Mouse (Mus musculus) MEL (cell line): Measurements from ENCODE around the gene Fhl3. TPM values are rescaled to one million over a fixed set of nuclear protein-coding genes. Genes with fewer than 3 reads are reported as not detected.

Experiments
- DNase-seq: peaks from one replicate; pipeline ENCODE4 v3.0.0; 2011; ENCODE audit warnings: low read depth, low spot score
- H3K27ac ChIP-seq: 2 replicates; pipeline ENCODE4 v1.5.1; 2012; ENCODE audit warnings: low read depth, mild to moderate bottlenecking, control low read depth, low read length, moderate library complexity; ENCODE audit not compliant: control insufficient read depth
- H3K27me3 ChIP-seq, 2 experiments: fragments of 150-350 bp in 1 of 2; sonication (generic) in 1 of 2; 2 replicates each; pipeline ENCODE4 v1.6.1; 2012; ENCODE audit warnings: low read length in 2 of 2, mild to moderate bottlenecking in 2 of 2, improper control_type of control experiment in 1 of 2, moderate library complexity in 1 of 2; ENCODE audit not compliant: insufficient read depth in 2 of 2, control insufficient read depth in 1 of 2
- H3K36me3 ChIP-seq, 2 experiments: 2 replicates each; pipeline ENCODE4 v1.6.1; 2012 to 2014; ENCODE audit warnings: low read length in 2 of 2, improper control_type of control experiment in 1 of 2, inconsistent platforms in 1 of 2, mild to moderate bottlenecking in 1 of 2; ENCODE audit not compliant: insufficient read depth in 2 of 2, control insufficient read depth in 1 of 2
- H3K4me1 ChIP-seq, 2 experiments: fragments of 150-350 bp in 1 of 2; sonication (generic) in 1 of 2; 2 replicates each; pipeline ENCODE4 v1.6.1; 2012; ENCODE audit warnings: low read length in 2 of 2, improper control_type of control experiment in 1 of 2, mild to moderate bottlenecking in 1 of 2; ENCODE audit not compliant: insufficient read depth in 2 of 2, control insufficient read depth in 1 of 2
- H3K4me3 ChIP-seq, 2 experiments: fragments of 150-350 bp in 1 of 2; sonication (generic) in 1 of 2; 2 replicates each; pipeline ENCODE4 v1.5.1; 2012; ENCODE audit warnings: low read depth in 2 of 2, low read length in 2 of 2, mild to moderate bottlenecking in 2 of 2, moderate library complexity in 2 of 2, control low read depth in 1 of 2, improper control_type of control experiment in 1 of 2; ENCODE audit not compliant: control insufficient read depth in 1 of 2, insufficient read depth in 1 of 2
- H3K79me2 ChIP-seq: 2 replicates; pipeline ENCODE4 v1.6.1; 2012; ENCODE audit warnings: mild to moderate bottlenecking, low read length, moderate library complexity; ENCODE audit not compliant: control insufficient read depth, poor library complexity, insufficient read depth
- H3K9ac ChIP-seq: 2 replicates; pipeline ENCODE4 v1.6.1; 2012; ENCODE audit warnings: low read depth, mild to moderate bottlenecking, control low read depth, low read length, moderate library complexity; ENCODE audit not compliant: control insufficient read depth, poor library complexity, severe bottlenecking
- H3K9me3 ChIP-seq: fragments of 150-350 bp; sonication (generic); replicated peaks from 2 replicates; pipeline ENCODE4 v1.6.1; 2012; ENCODE audit warnings: mild to moderate bottlenecking, low read length, improper control_type of control experiment, moderate library complexity; ENCODE audit not compliant: insufficient read depth
- BHLHE40 ChIP-seq: IDR thresholded peaks from 2 replicates; pipeline ENCODE4 v1.6.1; 2012; ENCODE audit warnings: low read depth, mild to moderate bottlenecking, inconsistent platforms, low read length, improper control_type of control experiment, borderline replicate concordance
- CHD1 ChIP-seq: IDR thresholded peaks from 2 replicates; pipeline ENCODE4 v1.6.1; 2012; ENCODE audit warnings: low read depth, mild to moderate bottlenecking, inconsistent platforms, low read length, improper control_type of control experiment
- CHD2 ChIP-seq: IDR thresholded peaks from 2 replicates; pipeline ENCODE4 v1.6.1; 2011; ENCODE audit warnings: low read length, improper control_type of control experiment
- CTCF ChIP-seq, 3 experiments: IDR thresholded peaks in 2 of 3; conservative IDR thresholded peaks in 1 of 3; 2 replicates each; pipeline ENCODE4 v1.5.1; 2011 to 2012; ENCODE audit warnings: low read length in 3 of 3, low read depth in 2 of 3, mild to moderate bottlenecking in 2 of 3, improper control_type of control experiment in 1 of 3, inconsistent platforms in 1 of 3, mixed read lengths in 1 of 3, moderate library complexity in 1 of 3; ENCODE audit not compliant: control insufficient read depth in 1 of 3, insufficient read depth in 1 of 3, poor library complexity in 1 of 3, severe bottlenecking in 1 of 3
- ELF1 ChIP-seq: IDR thresholded peaks from 2 replicates; pipeline ENCODE4 v1.6.1; 2014; ENCODE audit warnings: low read depth, mild to moderate bottlenecking, inconsistent platforms, low read length, improper control_type of control experiment, moderate library complexity
- EP300 ChIP-seq, 2 experiments: IDR thresholded peaks; 2 replicates each; pipeline ENCODE4 v1.6.1; 2011; ENCODE audit warnings: improper control_type of control experiment in 2 of 2, low read length in 2 of 2, low read depth in 1 of 2, mild to moderate bottlenecking in 1 of 2
- ETS1 ChIP-seq: IDR thresholded peaks from 2 replicates; pipeline ENCODE4 v1.6.1; 2012; ENCODE audit warnings: low read depth, mild to moderate bottlenecking, inconsistent platforms, low read length, improper control_type of control experiment, moderate library complexity
- GABPA ChIP-seq: IDR thresholded peaks from 2 replicates; pipeline ENCODE4 v1.6.1; 2012; ENCODE audit warnings: low read depth, mild to moderate bottlenecking, inconsistent platforms, low read length, improper control_type of control experiment, moderate library complexity
- GATA1 ChIP-seq: IDR thresholded peaks from 2 replicates; pipeline ENCODE4 v1.6.1; 2011; ENCODE audit warnings: low read depth, low read length, improper control_type of control experiment
- HCFC1 ChIP-seq: IDR thresholded peaks from 2 replicates; pipeline ENCODE4 v1.6.1; 2012; ENCODE audit warnings: low read depth, mild to moderate bottlenecking, inconsistent platforms, low read length, improper control_type of control experiment, moderate library complexity
- JUND ChIP-seq: IDR thresholded peaks from 2 replicates; pipeline ENCODE4 v1.6.1; 2011; ENCODE audit warnings: low read depth, mild to moderate bottlenecking, improper control_type of control experiment, low read length
- MAX ChIP-seq: IDR thresholded peaks from 2 replicates; pipeline ENCODE4 v1.6.1; 2011; ENCODE audit warnings: low read length, improper control_type of control experiment
- MAZ ChIP-seq: IDR thresholded peaks from 2 replicates; pipeline ENCODE4 v1.6.1; 2012; ENCODE audit warnings: low read depth, mild to moderate bottlenecking, inconsistent platforms, low read length, improper control_type of control experiment
- MEF2A ChIP-seq: IDR thresholded peaks from 2 replicates; pipeline ENCODE4 v1.6.1; 2014; ENCODE audit warnings: low read depth, mild to moderate bottlenecking, inconsistent platforms, low read length, improper control_type of control experiment; ENCODE audit not compliant: poor library complexity, insufficient replicate concordance, severe bottlenecking; ENCODE audit errors: extremely low read depth
- MXI1 ChIP-seq: IDR thresholded peaks from 2 replicates; pipeline ENCODE4 v1.6.1; 2011; ENCODE audit warnings: mild to moderate bottlenecking, low read depth, low read length, improper control_type of control experiment
- MYC ChIP-seq: IDR thresholded peaks from 2 replicates; pipeline ENCODE4 v1.6.1; 2011; ENCODE audit warnings: low read depth, mild to moderate bottlenecking, low read length, improper control_type of control experiment, moderate library complexity
- NELFE ChIP-seq: IDR thresholded peaks from 2 replicates; pipeline ENCODE4 v1.6.1; 2011; ENCODE audit warnings: low read depth, low read length, improper control_type of control experiment
- POLR2A ChIP-seq, 2 experiments: IDR thresholded peaks; 2 replicates each; pipeline ENCODE4 v1.6.1; 2011 to 2012; ENCODE audit warnings: low read length in 2 of 2, mild to moderate bottlenecking in 2 of 2, control low read depth in 1 of 2, improper control_type of control experiment in 1 of 2, low read depth in 1 of 2, moderate library complexity in 1 of 2; ENCODE audit not compliant: control insufficient read depth in 1 of 2, insufficient read depth in 1 of 2, poor library complexity in 1 of 2
- POLR2AphosphoS5 ChIP-seq: IDR thresholded peaks from 2 replicates; pipeline ENCODE4 v1.6.1; 2012; ENCODE audit warnings: low read depth, borderline replicate concordance, mild to moderate bottlenecking, inconsistent platforms, low read length, moderate library complexity, mixed read lengths
- RAD21 ChIP-seq: IDR thresholded peaks from 2 replicates; pipeline ENCODE4 v1.6.1; 2011; ENCODE audit warnings: mild to moderate bottlenecking, low read depth, low read length, improper control_type of control experiment
- RCOR1 ChIP-seq: IDR thresholded peaks from 2 replicates; pipeline ENCODE4 v1.6.1; 2012; ENCODE audit warnings: low read depth, mild to moderate bottlenecking, inconsistent platforms, low read length, improper control_type of control experiment
- SIN3A ChIP-seq: IDR thresholded peaks from 2 replicates; pipeline ENCODE4 v1.6.1; 2012; ENCODE audit warnings: low read length, improper control_type of control experiment, inconsistent platforms
- SMC3 ChIP-seq: IDR thresholded peaks from 2 replicates; pipeline ENCODE4 v1.6.1; 2011; ENCODE audit warnings: low read depth, low read length, improper control_type of control experiment
- TAL1 ChIP-seq: IDR thresholded peaks from 2 replicates; pipeline ENCODE4 v1.6.1; 2012; ENCODE audit warnings: mild to moderate bottlenecking, inconsistent platforms, low read length, moderate library complexity, mixed read lengths
- TBP ChIP-seq: IDR thresholded peaks from 2 replicates; pipeline ENCODE4 v1.8.0; 2011; ENCODE audit warnings: low read depth, low read length, improper control_type of control experiment
- TCF12 ChIP-seq: IDR thresholded peaks from 2 replicates; pipeline ENCODE4 v1.6.1; 2014; ENCODE audit warnings: low read depth, mild to moderate bottlenecking, inconsistent platforms, low read length, improper control_type of control experiment, moderate library complexity
- ZKSCAN1 ChIP-seq: IDR thresholded peaks from 2 replicates; pipeline ENCODE4 v1.6.1; 2012; ENCODE audit warnings: low read depth, mild to moderate bottlenecking, inconsistent platforms, low read length, improper control_type of control experiment, moderate library complexity
- ZNF384 ChIP-seq: IDR thresholded peaks from 2 replicates; pipeline ENCODE4 v1.6.1; 2012; ENCODE audit warnings: low read depth, mild to moderate bottlenecking, inconsistent platforms, low read length, improper control_type of control experiment
- polyA plus RNA-seq, 2 experiments: library from polyadenylated mRNA; stranded (reverse) in 1 of 2; unstranded in 1 of 2; fragments of >175 nt in 1 of 2; fragments of >200 nt in 1 of 2; gene quantifications; 2 replicates each; pipeline versions ENCODE4 v1.2.1 to v1.2.4; 2012; ENCODE audit warnings: low replicate concordance in 2 of 2, low read depth in 1 of 2; ENCODE audit not compliant: insufficient read length in 2 of 2, insufficient read depth in 1 of 2, missing spikeins in 1 of 2
- total RNA-seq: library from RNA; depleted of rRNA; stranded (reverse); fragments of 300-350 nt; gene quantifications from 2 replicates; pipeline ENCODE4 v1.2.3, GENCODE M21; 2012

Gene Fhl3
- total and polyA plus RNA-seq, 3 experiments, result 5.6 to 13.8 TPM; not detected in 1

DNA sequence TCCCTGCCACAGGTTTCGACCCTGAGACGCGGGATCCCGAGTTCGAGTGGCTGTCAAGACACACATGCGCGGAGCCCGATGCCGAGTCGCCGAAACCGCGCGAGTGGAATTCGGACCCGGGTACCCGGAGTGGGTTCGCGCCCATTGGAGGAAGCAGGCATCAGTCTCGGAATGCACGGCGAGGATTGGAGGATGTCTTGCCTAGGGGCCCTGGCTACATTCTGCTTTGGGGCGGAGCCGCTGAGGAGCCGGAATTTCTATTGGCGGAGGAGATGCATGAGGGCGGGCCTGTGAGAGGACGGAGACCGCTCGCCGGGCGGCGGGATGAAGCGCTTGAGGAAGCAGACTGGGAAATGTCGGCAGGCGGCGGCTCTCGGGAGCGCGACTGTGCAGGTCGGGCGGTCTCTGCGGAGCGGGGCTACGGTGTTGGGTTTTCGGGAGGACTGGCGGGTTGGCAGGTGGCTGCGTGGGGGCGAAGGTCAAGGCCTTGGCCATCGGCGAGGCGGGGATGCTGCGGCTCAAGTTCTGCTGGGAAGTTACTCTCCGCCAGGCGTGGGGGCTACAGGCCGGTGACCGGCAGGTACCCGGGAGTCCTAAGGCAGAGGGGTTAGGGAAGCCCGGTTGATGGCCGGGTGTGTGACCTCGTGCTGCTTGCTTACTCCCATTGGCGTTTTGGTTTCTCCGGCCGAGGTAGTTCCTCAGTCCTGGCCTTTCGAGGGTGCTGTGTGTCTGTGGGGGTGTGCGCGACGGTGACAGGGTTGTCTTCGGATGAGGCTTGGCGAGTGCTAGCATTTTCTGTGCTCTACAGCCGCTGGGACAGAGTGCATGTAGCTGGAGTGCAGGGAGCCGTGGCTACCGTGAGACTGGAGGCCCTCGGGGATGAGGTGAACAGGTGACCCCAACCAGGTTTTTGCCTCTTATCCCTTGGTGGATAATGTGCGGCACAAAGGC lies 51.1 kb downstream of the Fhl3 start (continued):
- TF ChIP-seq MAZ (0 out of 2 replicates have a peak, but pooled peaks have one; percentile 32), ELF1 (peak; percentile 39; the same call in 1 of the 2 replicates), ZNF384 (no peak), BHLHE40 (no peak), NELFE (peak; percentile 81), SMC3 (no peak), RCOR1 (no peak), POLR2AphosphoS5 (no peak)

GRCm38 (mm10) chr4:124752281-124753199 lies 52.0 kb downstream of the Fhl3 start:
- H3K36me3 ChIP-seq, result peaks cover 0 to 35% of the 10 kb centered on the region in 2 experiments; a peak in 2 of 4 replicates

More at GRCm38 (mm10) chr4:124752281-124753199, 52.0 kb downstream of the Fhl3 start:
- TF ChIP-seq JUND, result no peak
- TF ChIP-seq ELF1, result 0 out of 2 replicates have a peak, but pooled peaks have one; percentile 41
- peak; percentile 15 for TF ChIP-seq RAD21
- TF ChIP-seq BHLHE40, result peak; percentile 54; the same call in 1 of the 2 replicates
- 0 out of 2 replicates have a peak, but pooled peaks have one; percentile 46 for TF ChIP-seq MAX
- TF ChIP-seq GABPA, result no peak
- TF ChIP-seq MXI1, result peak; percentile 87
- peak; percentile 47; the same call in 1 of the 2 replicates for TF ChIP-seq HCFC1
- no peak for TF ChIP-seq CHD2
- no peak for TF ChIP-seq MEF2A
- no peak for TF ChIP-seq POLR2AphosphoS5
- TF ChIP-seq TCF12, result peak; percentile 94
- peak; percentile 93 to 96 for TF ChIP-seq EP300 (IDR thresholded peaks at IDR 0.05; ENCODE audit: low read depth in 1 of 2, low read length in 2 of 2)
- TF ChIP-seq POLR2A (IDR thresholded peaks at IDR 0.05; ENCODE audit: control insufficient read depth in 1 of 2, insufficient read depth in 1 of 2, low read depth in 1 of 2, low read length in 2 of 2, poor library complexity in 1 of 2), result peak in 1 of 2 experiments; percentile 40; a peak in 2 of 4 replicates
- peak; percentile 98 for TF ChIP-seq SIN3A
- TF ChIP-seq GATA1, result peak; percentile 98
- TF ChIP-seq CHD1, result no peak; the same call in 1 of the 2 replicates
- no peak for TF ChIP-seq ZKSCAN1
- 0 out of 2 replicates have a peak, but pooled peaks have one; percentile 72 for TF ChIP-seq MYC
- TF ChIP-seq RCOR1, result peak; percentile 84
- peak; percentile 99 for TF ChIP-seq ETS1
- peak in 2 of 3 experiments; percentile 5 to 21; a peak in 1 of 6 replicates for TF ChIP-seq CTCF (IDR thresholded peaks at IDR 0.05 in 2 of 3, conservative IDR thresholded peaks at IDR 0.05 in 1 of 3; ENCODE audit: control insufficient read depth in 1 of 3, insufficient read depth in 1 of 3, low read depth in 2 of 3, low read length in 3 of 3, poor library complexity in 1 of 3, severe bottlenecking in 1 of 3)
- peak; percentile 67 for TF ChIP-seq TBP
- TF ChIP-seq ZNF384, result peak; percentile 58
- peak; percentile 42; the same call in 1 of the 2 replicates for TF ChIP-seq MAZ
- peak; percentile 95 for TF ChIP-seq TAL1
- no peak for TF ChIP-seq SMC3
- Histone ChIP-seq H3K79me2 (peaks cover 49% of the 10 kb centered on the region), H3K4me1 (peaks cover 3 to 25% of the 10 kb centered on the region in 2 experiments), H3K4me3 (peak overlapping the region; percentile 87 to 96), H3K9me3 (no peaks in the 10 kb centered on the region), H3K9ac (peak overlapping the region; percentile 82), H3K27ac (peak overlapping the region; percentile 89), H3K27me3 (no peaks in the 10 kb centered on the region)
- peak; percentile 91 for DNase-seq
